Mouse (Mus musculus): ENCODE measurements around the gene Hamp. TPM values are rescaled to one million over a fixed set of nuclear protein-coding genes. Genes with fewer than 3 reads are reported as not detected.

Gene Hamp
- polyA plus RNA-seq, 1 experiment = 0.65 TPM

DNA sequence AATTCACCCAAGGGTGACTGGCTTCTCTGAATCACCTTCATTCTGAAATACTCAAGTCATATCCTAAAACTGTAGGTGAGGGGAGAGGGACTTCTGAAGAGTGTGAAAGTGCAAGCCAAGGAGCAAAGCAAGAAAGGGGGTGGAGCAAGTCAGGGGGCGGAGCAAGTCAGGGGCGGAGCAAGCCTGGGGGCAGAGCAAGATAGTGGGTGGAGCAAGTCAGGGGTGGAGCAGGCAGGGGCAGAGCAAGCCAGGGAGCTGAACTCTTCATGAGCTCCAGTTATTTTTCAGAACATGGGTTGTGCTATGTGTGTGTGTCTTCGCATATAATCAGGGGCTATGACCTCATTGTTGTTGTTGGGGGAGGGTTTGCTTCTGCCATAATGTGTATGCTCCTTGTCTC is 23.6 kb downstream of the Hamp start:
- Histone ChIP-seq H3K27me3 (ENCODE audit: control insufficient read depth, insufficient read depth, low read length) (no peaks in the 10 kb centered on the region), H3K36me3 (ENCODE audit: control insufficient read depth, insufficient read depth, low read length) (no peaks in the 10 kb centered on the region), H3K4me1 (ENCODE audit: control insufficient read depth, insufficient read depth, insufficient read length, low read length) (peaks cover 8% of the 10 kb centered on the region), H3K27ac (ENCODE audit: insufficient read depth, low read depth, low read length) (no peak overlapping the region), H3K4me3 (ENCODE audit: low read depth, low read length) (no peak overlapping the region)
- TF ChIP-seq CTCF (IDR thresholded peaks at IDR 0.05; ENCODE audit: extremely low read depth, insufficient read length, insufficient replicate concordance, low read depth, low read length) = no peak
- 63% methylated on average over 3 of the region's 3 CpGs for WGBS

DNA sequence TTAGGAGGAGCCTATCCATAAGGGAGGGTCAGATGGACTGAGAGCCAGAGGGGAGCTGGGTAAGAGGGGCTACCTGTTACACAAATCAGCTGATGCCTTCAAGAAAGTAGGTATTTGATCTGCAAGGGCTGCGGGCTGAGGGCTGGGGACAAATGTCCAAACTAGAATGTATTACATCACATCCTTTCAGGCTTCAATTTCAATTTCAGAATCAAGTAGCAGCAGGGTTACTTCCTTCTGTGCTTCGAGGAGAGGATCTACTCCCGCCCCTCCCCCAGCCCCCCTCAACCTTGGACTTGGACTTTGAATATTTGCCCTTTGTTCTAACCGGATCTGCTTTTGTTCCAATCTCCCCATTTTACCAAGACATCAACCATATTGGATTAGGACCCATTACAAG is 26.6 kb downstream of the Hamp start:
- H3K36me3 ChIP-seq (ENCODE audit: control insufficient read depth, insufficient read depth, low read length) = no peaks in the 10 kb centered on the region
- 29% methylated on average over 4 of the region's 4 CpGs for WGBS
- no peak for TF ChIP-seq POLR2A (IDR thresholded peaks at IDR 0.05; ENCODE audit: low read depth, low read length)
- no peak for TF ChIP-seq CTCF (IDR thresholded peaks at IDR 0.05; ENCODE audit: extremely low read depth, insufficient read length, insufficient replicate concordance, low read depth, low read length)
- H3K27me3 ChIP-seq (ENCODE audit: control insufficient read depth, insufficient read depth, low read length) = no peaks in the 10 kb centered on the region
- H3K4me1 ChIP-seq (ENCODE audit: control insufficient read depth, insufficient read depth, insufficient read length, low read length) = peaks cover 5% of the 10 kb centered on the region
- H3K27ac ChIP-seq (ENCODE audit: insufficient read depth, low read depth, low read length) = no peak overlapping the region
- no peak overlapping the region for H3K4me3 ChIP-seq (ENCODE audit: low read depth, low read length)

- TF ChIP-seq POLR2A (IDR thresholded peaks at IDR 0.05; ENCODE audit: low read depth, low read length) = no peak
- no peak for TF ChIP-seq CTCF (IDR thresholded peaks at IDR 0.05; ENCODE audit: extremely low read depth, insufficient read length, insufficient replicate concordance, low read depth, low read length)
- Histone ChIP-seq H3K36me3 (ENCODE audit: control insufficient read depth, insufficient read depth, low read length) (no peaks in the 10 kb centered on the region), H3K4me1 (ENCODE audit: control insufficient read depth, insufficient read depth, insufficient read length, low read length) (peaks cover 5% of the 10 kb centered on the region), H3K27ac (ENCODE audit: insufficient read depth, low read depth, low read length) (no peak overlapping the region), H3K27me3 (ENCODE audit: control insufficient read depth, insufficient read depth, low read length) (no peaks in the 10 kb centered on the region), H3K4me3 (ENCODE audit: low read depth, low read length) (no peak overlapping the region)
- 54% methylated on average over 6 of the region's 6 CpGs for WGBS
Measured at GRCm38 (mm10) chr7:30916713-30917112, 27.1 kb downstream of the Hamp start.

DNA sequence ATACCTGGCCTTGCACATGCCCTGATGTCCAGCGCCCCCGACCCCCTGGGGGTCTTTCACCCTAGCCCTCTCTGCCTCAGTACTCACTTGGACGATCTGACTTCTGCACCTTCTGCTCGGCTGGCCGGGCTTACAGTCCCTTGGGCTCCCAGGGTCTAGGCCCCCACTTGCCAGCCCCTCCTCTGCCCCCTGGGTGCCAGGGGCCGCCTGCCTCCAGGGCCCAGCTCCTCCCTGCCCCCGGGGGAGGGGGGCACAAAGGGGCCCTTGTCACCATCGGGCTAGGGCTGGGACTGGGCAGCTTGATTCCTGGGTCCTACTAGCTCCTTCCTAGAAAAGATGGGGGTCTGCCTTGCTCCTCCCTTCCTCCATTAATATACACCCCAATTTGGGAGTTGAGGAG is 29.1 kb downstream of the Hamp start, which contains the start of gene Mag:
Mag (minus strand) TSS at position 142 of the 400 bp plus-strand sequence.
- Histone ChIP-seq H3K4me3 (ENCODE audit: low read depth, low read length) (no peak within 1 kb of the TSS), H3K27me3 (ENCODE audit: control insufficient read depth, insufficient read depth, low read length) (no peaks in the 10 kb centered on the region), H3K27ac (ENCODE audit: insufficient read depth, low read depth, low read length) (no peak within 1 kb of the TSS), H3K4me1 (ENCODE audit: control insufficient read depth, insufficient read depth, insufficient read length, low read length) (peaks cover 5% of the 10 kb centered on the region; the same call in 1 of the 2 replicates), H3K36me3 (ENCODE audit: control insufficient read depth, insufficient read depth, low read length) (no peaks in the 10 kb centered on the region)
- 83% methylated on average over 8 of the region's 8 CpGs for WGBS
- no peak for TF ChIP-seq POLR2A (IDR thresholded peaks at IDR 0.05; ENCODE audit: low read depth, low read length)
- no peak for TF ChIP-seq CTCF (IDR thresholded peaks at IDR 0.05; ENCODE audit: extremely low read depth, insufficient read length, insufficient replicate concordance, low read depth, low read length)

- Histone ChIP-seq H3K36me3 (ENCODE audit: control insufficient read depth, insufficient read depth, low read length) (no peaks in the 10 kb centered on the region), H3K4me1 (ENCODE audit: control insufficient read depth, insufficient read depth, insufficient read length, low read length) (peaks cover 14% of the 10 kb centered on the region), H3K27ac (ENCODE audit: insufficient read depth, low read depth, low read length) (no peak overlapping the region), H3K27me3 (ENCODE audit: control insufficient read depth, insufficient read depth, low read length) (no peaks in the 10 kb centered on the region), H3K4me3 (ENCODE audit: low read depth, low read length) (no peak overlapping the region)
- TF ChIP-seq CTCF (IDR thresholded peaks at IDR 0.05; ENCODE audit: extremely low read depth, insufficient read length, insufficient replicate concordance, low read depth, low read length) (no peak), POLR2A (IDR thresholded peaks at IDR 0.05; ENCODE audit: low read depth, low read length) (no peak)
- WGBS = 30% methylated on average over 6 of the region's 6 CpGs
Measured at GRCm38 (mm10) chr7:30909773-30910172, 34.1 kb downstream of the Hamp start.

- 22% methylated on average over 17 of the region's 17 CpGs for WGBS
- peaks cover 14% of the 10 kb centered on the region for H3K4me1 ChIP-seq (ENCODE audit: control insufficient read depth, insufficient read depth, insufficient read length, low read length)
- H3K27me3 ChIP-seq (ENCODE audit: control insufficient read depth, insufficient read depth, low read length) = no peaks in the 10 kb centered on the region
- H3K27ac ChIP-seq (ENCODE audit: insufficient read depth, low read depth, low read length) = no peak overlapping the region
- H3K4me3 ChIP-seq (ENCODE audit: low read depth, low read length) = peak overlapping the region; percentile 43
- TF ChIP-seq CTCF (IDR thresholded peaks at IDR 0.05; ENCODE audit: extremely low read depth, insufficient read length, insufficient replicate concordance, low read depth, low read length) (no peak), POLR2A (IDR thresholded peaks at IDR 0.05; ENCODE audit: low read depth, low read length) (no peak)
- H3K36me3 ChIP-seq (ENCODE audit: control insufficient read depth, insufficient read depth, low read length) = no peaks in the 10 kb centered on the region
Measured at GRCm38 (mm10) chr7:30908992-30909431, 34.8 kb downstream of the Hamp start.

- H3K27me3 ChIP-seq (ENCODE audit: control insufficient read depth, insufficient read depth, low read length) = no peaks in the 10 kb centered on the region
- no peak overlapping the region for H3K27ac ChIP-seq (ENCODE audit: insufficient read depth, low read depth, low read length)
- TF ChIP-seq CTCF (IDR thresholded peaks at IDR 0.05; ENCODE audit: extremely low read depth, insufficient read length, insufficient replicate concordance, low read depth, low read length) (no peak), POLR2A (IDR thresholded peaks at IDR 0.05; ENCODE audit: low read depth, low read length) (no peak)
- peaks cover 14% of the 10 kb centered on the region for H3K4me1 ChIP-seq (ENCODE audit: control insufficient read depth, insufficient read depth, insufficient read length, low read length)
- 2% methylated on average over 24 of the region's 26 CpGs for WGBS
- H3K4me3 ChIP-seq (ENCODE audit: low read depth, low read length) = peak overlapping the region; percentile 43
- no peaks in the 10 kb centered on the region for H3K36me3 ChIP-seq (ENCODE audit: control insufficient read depth, insufficient read depth, low read length)
Measured at GRCm38 (mm10) chr7:30908277-30908991, 35.4 kb downstream of the Hamp start.

Measured in small intestine, adult 2 months (tissue).